Mouse (Mus musculus): Measurements from ENCODE around the gene Kifc5b. TPM values are rescaled to one million over a fixed set of nuclear protein-coding genes. Genes with fewer than 3 reads are reported as not detected.
"Not testable (repeated sequence)": the region's sequence is repeated elsewhere in the genome, so short reads cannot be mapped to it uniquely, and the experiment has no call there.

Gene Kifc5b
- polyA plus RNA-seq, 1 experiment = not detected

- H3K4me3 ChIP-seq (ENCODE audit: insufficient read depth, low read depth, low read length) = no peak overlapping the region
These were observed 22.5 kb upstream of the Kifc5b start for GRCm38 (mm10) chr17:26894342-26894741.

GRCm38 (mm10) chr17:26895578-26895977 lies 21.3 kb upstream of the Kifc5b start:
- H3K4me1 ChIP-seq (ENCODE audit: control insufficient read depth, insufficient read depth, insufficient read length, low read length) = no peaks in the 10 kb centered on the region
- H3K4me3 ChIP-seq (ENCODE audit: insufficient read depth, low read depth, low read length) = no peak overlapping the region
- no peak overlapping the region for H3K27ac ChIP-seq (replicated peaks; ENCODE audit: low read depth, low read length)

More at GRCm38 (mm10) chr17:26894342-26894741, 22.5 kb upstream of the Kifc5b start:
- no peak overlapping the region for H3K27ac ChIP-seq (replicated peaks; ENCODE audit: low read depth, low read length)
- H3K4me1 ChIP-seq (ENCODE audit: control insufficient read depth, insufficient read depth, insufficient read length, low read length) = no peaks in the 10 kb centered on the region

- no peak overlapping the region for H3K27ac ChIP-seq (replicated peaks; ENCODE audit: low read depth, low read length)
- no peaks in the 10 kb centered on the region for H3K4me1 ChIP-seq (ENCODE audit: control insufficient read depth, insufficient read depth, insufficient read length, low read length)
- no peak overlapping the region for H3K4me3 ChIP-seq (ENCODE audit: insufficient read depth, low read depth, low read length)
These were observed 16.0 kb upstream of the Kifc5b start for GRCm38 (mm10) chr17:26900916-26901315.

- no peak overlapping the region for H3K27ac ChIP-seq (replicated peaks; ENCODE audit: low read depth, low read length)
- no peak overlapping the region for H3K4me3 ChIP-seq (ENCODE audit: insufficient read depth, low read depth, low read length)
- no peaks in the 10 kb centered on the region for H3K4me1 ChIP-seq (ENCODE audit: control insufficient read depth, insufficient read depth, insufficient read length, low read length)
These were observed 12.6 kb upstream of the Kifc5b start for GRCm38 (mm10) chr17:26904320-26904719.

- not testable (repeated sequence) for H3K4me1 ChIP-seq (ENCODE audit: control insufficient read depth, insufficient read depth, insufficient read length, low read length); H3K4me3 ChIP-seq (ENCODE audit: insufficient read depth, low read depth, low read length); H3K27ac ChIP-seq (replicated peaks; ENCODE audit: low read depth, low read length)
These were observed 9.4 kb upstream of the Kifc5b start for GRCm38 (mm10) chr17:26907506-26907905.

GRCm38 (mm10) chr17:26915248-26915647 lies 1.6 kb upstream of the Kifc5b start:
- Histone ChIP-seq H3K4me3 (ENCODE audit: insufficient read depth, low read depth, low read length) (no peak overlapping the region), H3K27ac (replicated peaks; ENCODE audit: low read depth, low read length) (no peak overlapping the region), H3K4me1 (ENCODE audit: control insufficient read depth, insufficient read depth, insufficient read length, low read length) (no peaks in the 10 kb centered on the region)

GRCm38 (mm10) chr17:26917560-26917959 lies 669 bp downstream of the Kifc5b start:
- peak overlapping the region; percentile 56 for H3K4me3 ChIP-seq (ENCODE audit: insufficient read depth, low read depth, low read length)
- not testable (repeated sequence) for H3K27ac ChIP-seq (replicated peaks; ENCODE audit: low read depth, low read length); H3K4me1 ChIP-seq (ENCODE audit: control insufficient read depth, insufficient read depth, insufficient read length, low read length)

- H3K27ac ChIP-seq (replicated peaks; ENCODE audit: low read depth, low read length) = no peak overlapping the region
- H3K4me1 ChIP-seq (ENCODE audit: control insufficient read depth, insufficient read depth, insufficient read length, low read length) = no peaks in the 10 kb centered on the region
- H3K4me3 ChIP-seq (ENCODE audit: insufficient read depth, low read depth, low read length) = no peak overlapping the region
These were observed 1.5 kb downstream of the Kifc5b start for GRCm38 (mm10) chr17:26918343-26918742.

GRCm38 (mm10) chr17:26919516-26919915 lies 2.6 kb downstream of the Kifc5b start:
- H3K4me1 ChIP-seq (ENCODE audit: control insufficient read depth, insufficient read depth, insufficient read length, low read length); H3K4me3 ChIP-seq (ENCODE audit: insufficient read depth, low read depth, low read length); H3K27ac ChIP-seq (replicated peaks; ENCODE audit: low read depth, low read length): not testable (repeated sequence)

- not testable (repeated sequence) for H3K4me1 ChIP-seq (ENCODE audit: control insufficient read depth, insufficient read depth, insufficient read length, low read length); H3K27ac ChIP-seq (replicated peaks; ENCODE audit: low read depth, low read length); H3K4me3 ChIP-seq (ENCODE audit: insufficient read depth, low read depth, low read length)
These were observed 5.5 kb downstream of the Kifc5b start for GRCm38 (mm10) chr17:26922368-26922767.

GRCm38 (mm10) chr17:26925414-26925813 lies 8.5 kb downstream of the Kifc5b start:
- not testable (repeated sequence) for H3K4me1 ChIP-seq (ENCODE audit: control insufficient read depth, insufficient read depth, insufficient read length, low read length); H3K4me3 ChIP-seq (ENCODE audit: insufficient read depth, low read depth, low read length); H3K27ac ChIP-seq (replicated peaks; ENCODE audit: low read depth, low read length)

GRCm38 (mm10) chr17:26931795-26932194 lies 14.9 kb downstream of the Kifc5b start:
- H3K27ac ChIP-seq (replicated peaks; ENCODE audit: low read depth, low read length); H3K4me3 ChIP-seq (ENCODE audit: insufficient read depth, low read depth, low read length); H3K4me1 ChIP-seq (ENCODE audit: control insufficient read depth, insufficient read depth, insufficient read length, low read length): not testable (repeated sequence)

- H3K4me1 ChIP-seq (ENCODE audit: control insufficient read depth, insufficient read depth, insufficient read length, low read length) = peaks cover 2% of the 10 kb centered on the region; the same call in 1 of the 2 replicates
- H3K4me3 ChIP-seq (ENCODE audit: insufficient read depth, low read depth, low read length) = peak within 1 kb of the TSS; percentile 98
- peak within 1 kb of the TSS; percentile 81 for H3K27ac ChIP-seq (replicated peaks; ENCODE audit: low read depth, low read length)
These were observed 16.0 kb downstream of the Kifc5b start, which contains the start of gene Phf1 for GRCm38 (mm10) chr17:26932839-26933398. Gene Phf1, plus strand, starts transcription at chr17:26933052.

GRCm38 (mm10) chr17:26933419-26933818 lies 16.5 kb downstream of the Kifc5b start:
- Histone ChIP-seq H3K4me3 (ENCODE audit: insufficient read depth, low read depth, low read length) (peak overlapping the region; percentile 98), H3K27ac (replicated peaks; ENCODE audit: low read depth, low read length) (peak overlapping the region; percentile 81)

GRCm38 (mm10) chr17:26933885-26934827 lies 17.3 kb downstream of the Kifc5b start:
- H3K27ac ChIP-seq (replicated peaks; ENCODE audit: low read depth, low read length) = 0 out of 2 replicates have a peak overlapping the region, but pooled peaks have one; percentile 81
- peaks cover 2% of the 10 kb centered on the region; the same call in 1 of the 2 replicates for H3K4me1 ChIP-seq (ENCODE audit: control insufficient read depth, insufficient read depth, insufficient read length, low read length)
- peak overlapping the region; percentile 98 for H3K4me3 ChIP-seq (ENCODE audit: insufficient read depth, low read depth, low read length)

More at GRCm38 (mm10) chr17:26933419-26933818, 16.5 kb downstream of the Kifc5b start:
- peaks cover 2% of the 10 kb centered on the region; the same call in 1 of the 2 replicates for H3K4me1 ChIP-seq (ENCODE audit: control insufficient read depth, insufficient read depth, insufficient read length, low read length)
